Mouse (Mus musculus) gastrocnemius, postnatal 10 days (tissue): ENCODE results near the gene Pex7. TPM values are rescaled to one million over a fixed set of nuclear protein-coding genes. Genes with fewer than 3 reads are reported as not detected.
A peak's percentile ranks its signal among the peaks of the same experiment; 100 is the strongest.

Source experiments
- DNase-seq: peaks from one replicate; pipeline ENCODE4 v3.0.0; 2021; ENCODE audit warnings: mixed read lengths
- long read RNA-seq, 2 experiments: library from polyadenylated mRNA; stranded (forward); transcript quantifications; one replicate each; pipeline ENCODE4 v2.0.0; 2021
- total RNA-seq, 2 experiments: library from RNA; stranded (reverse); gene quantifications; 2 replicates each; pipeline ENCODE4 v1.2.3; 2021

Gene Pex7
- total RNA-seq: 10 to 100 TPM; 13.6 to 13.9 TPM
- long read RNA-seq, experiment 1, full-length matches to known transcripts: 17 of 18 reads
- long read RNA-seq, experiment 1, partial matches to known transcripts: 1 of 18 reads
- long read RNA-seq, experiment 1, other reads (novel, unspliced or antisense): 0 of 18 reads
- long read RNA-seq, experiment 2, full-length matches to known transcripts: 17 of 18 reads
- long read RNA-seq, experiment 2, partial matches to known transcripts: 0 of 18 reads
- long read RNA-seq, experiment 2, other reads (novel, unspliced or antisense): 1 of 18 reads

- peak; percentile 94 for DNase-seq
Observed at GRCm38 (mm10) chr10:19907246-19907804, at the start of gene Pex7. Pex7 (minus strand) TSS chr10:19907689.

- DNase-seq: no peak
Observed at GRCm38 (mm10) chr10:19956745-19957144, 49.3 kb upstream of the Pex7 start.

- DNase-seq: no peak
Observed at GRCm38 (mm10) chr10:19955817-19956216, 48.3 kb upstream of the Pex7 start.

- DNase-seq: no peak
Observed at GRCm38 (mm10) chr10:19954572-19954971, 47.1 kb upstream of the Pex7 start.

- no peak for DNase-seq
Observed at GRCm38 (mm10) chr10:19953032-19953761, 45.7 kb upstream of the Pex7 start.

GRCm38 (mm10) chr10:19949106-19949505 lies 41.6 kb upstream of the Pex7 start:
- no peak for DNase-seq

- no peak for DNase-seq
Observed at GRCm38 (mm10) chr10:19948381-19948780, 40.9 kb upstream of the Pex7 start.

GRCm38 (mm10) chr10:19947901-19948300 lies 40.4 kb upstream of the Pex7 start:
- no peak for DNase-seq

GRCm38 (mm10) chr10:19947441-19947840 lies 40.0 kb upstream of the Pex7 start:
- DNase-seq: no peak

- DNase-seq: no peak
Observed at GRCm38 (mm10) chr10:19946644-19947043, 39.2 kb upstream of the Pex7 start.

- DNase-seq: no peak
Observed at GRCm38 (mm10) chr10:19945651-19946050, 38.2 kb upstream of the Pex7 start.

GRCm38 (mm10) chr10:19942621-19943020 lies 35.1 kb upstream of the Pex7 start:
- DNase-seq: no peak

GRCm38 (mm10) chr10:19941914-19942313 lies 34.4 kb upstream of the Pex7 start:
- DNase-seq: no peak

GRCm38 (mm10) chr10:19941063-19941462 lies 33.6 kb upstream of the Pex7 start:
- DNase-seq: peak; percentile 17

- DNase-seq: no peak
Observed at GRCm38 (mm10) chr10:19940626-19941025, 33.1 kb upstream of the Pex7 start.

- DNase-seq: no peak
Observed at GRCm38 (mm10) chr10:19940127-19940526, 32.6 kb upstream of the Pex7 start.

- no peak for DNase-seq
Observed at GRCm38 (mm10) chr10:19939282-19939705, 31.8 kb upstream of the Pex7 start.

GRCm38 (mm10) chr10:19938738-19939137 lies 31.2 kb upstream of the Pex7 start:
- DNase-seq: no peak

- no peak for DNase-seq
Observed at GRCm38 (mm10) chr10:19936961-19937708, 29.6 kb upstream of the Pex7 start.

- no peak for DNase-seq
Observed at GRCm38 (mm10) chr10:19935821-19936367, 28.4 kb upstream of the Pex7 start.

GRCm38 (mm10) chr10:19935295-19935623 lies 27.8 kb upstream of the Pex7 start:
- DNase-seq: no peak
